Comparison of ENCODE assay signal across 8 mouse cellular contexts in genomic region chr16:17758902-17759301, GRCm38 (mm10). TPM values are rescaled to one million over a fixed set of nuclear protein-coding genes. Genes with fewer than 3 reads are reported as not detected.
A peak's percentile ranks its signal among the peaks of the same experiment; 100 is the strongest.
DNase-seq lines count a peak whose midpoint lies in the region; ATAC-seq and TF ChIP-seq lines count a peak whose summit lies in the region.

No protein-coding gene starts in this region.

- peaks cover 6% of the 10 kb centered on the region; the same call in 1 of the 2 replicates for H3K4me1 ChIP-seq in brown adipose tissue, adult 24 weeks (ENCODE audit: control insufficient read depth, insufficient read depth, insufficient read length, low read length)
- peaks cover 8% of the 10 kb centered on the region; the same call in 1 of the 2 replicates for H3K4me1 ChIP-seq in hindbrain, postnatal 0 days (ENCODE audit: insufficient read depth, low read length)
- peaks cover 16 to 22% of the 10 kb centered on the region in 2 experiments for H3K4me1 ChIP-seq in liver, embryonic 14.5 days (replicated peaks; ENCODE audit: control insufficient read depth in 2 of 2, insufficient read depth in 2 of 2, low read length in 1 of 2)

- peak overlapping the region; percentile 86 for H3K9ac ChIP-seq in hindbrain, postnatal 0 days (replicated peaks; ENCODE audit: low read length)
- no peak overlapping the region for H3K9ac ChIP-seq in liver, embryonic 14.5 days (replicated peaks)

- H3K27ac ChIP-seq in brown adipose tissue, adult 24 weeks (replicated peaks; ENCODE audit: low read depth, low read length), result peak overlapping the region; percentile 60
- peak overlapping the region; percentile 86 for H3K27ac ChIP-seq in hindbrain, postnatal 0 days
- no peak overlapping the region for H3K27ac ChIP-seq in liver, embryonic 14.5 days

- no peaks in the 10 kb centered on the region for H3K36me3 ChIP-seq in hindbrain, postnatal 0 days (ENCODE audit: insufficient read depth, low read length)
- H3K36me3 ChIP-seq in liver, embryonic 14.5 days (replicated peaks; ENCODE audit: control insufficient read depth, insufficient read depth, low read depth), result no peaks in the 10 kb centered on the region

- H3K4me2 ChIP-seq in hindbrain, postnatal 0 days (ENCODE audit: low read depth, low read length), result peak overlapping the region; percentile 80
- H3K4me2 ChIP-seq in liver, embryonic 14.5 days (ENCODE audit: low read depth), result peak overlapping the region; percentile 67

- no peaks in the 10 kb centered on the region for H3K27me3 ChIP-seq in hindbrain, postnatal 0 days (ENCODE audit: insufficient read depth, low read length)
- no peaks in the 10 kb centered on the region for H3K27me3 ChIP-seq in liver, embryonic 14.5 days (ENCODE audit: control insufficient read depth, insufficient read depth, low read length)

- TF ChIP-seq EP300 in liver, embryonic 14.5 days (IDR thresholded peaks at IDR 0.05; ENCODE audit: low read depth), result no peak

- ATAC-seq in CD4-positive, CD25-positive, alpha-beta regulatory T cell, adult 4 months, result peak; percentile 39
- peak; percentile 13; the same call in 1 of the 2 replicates for ATAC-seq in hindbrain, postnatal 0 days
- no peak for ATAC-seq in liver, embryonic 14.5 days (ENCODE audit: insufficient read depth)
- no peak; the same call in 1 of the 2 replicates for ATAC-seq in frontal cortex, adult (ENCODE audit: low TSS enrichment)

- no peak for TF ChIP-seq CTCF in hindbrain, postnatal 0 days (IDR thresholded peaks at IDR 0.05; ENCODE audit: low read depth)
- no peak for TF ChIP-seq CTCF in liver, embryonic 14.5 days (IDR thresholded peaks at IDR 0.05; ENCODE audit: low read depth)

- intact Hi-C loops in gastrocnemius, postnatal 36 days (cut with DNase I), result no loop called here

- no peak for DNase-seq in hindbrain, postnatal 0 days (ENCODE audit: low spot score)
- no peak for DNase-seq in liver, embryonic 14.5 days (ENCODE audit: low read depth in 3 of 3, low spot score in 3 of 3)
- no peak for DNase-seq in right cerebral cortex, postnatal 14 days
- no peak for DNase-seq in layer of hippocampus, adult 18-20 months (ENCODE audit: low spot score in 2 of 2)
- DNase-seq in gastrocnemius, postnatal 36 days, result no peak

- WGBS in hindbrain, postnatal 0 days, result 50% methylated on average over 9 of the region's 9 CpGs
- 27% methylated on average over 9 of the region's 9 CpGs for WGBS in liver, embryonic 14.5 days (ENCODE audit: insufficient replicate concordance)

- H3K9me3 ChIP-seq in hindbrain, postnatal 0 days (ENCODE audit: low read length), result no peaks in the 10 kb centered on the region
- no peaks in the 10 kb centered on the region for H3K9me3 ChIP-seq in liver, embryonic 14.5 days (ENCODE audit: control insufficient read depth, low read length)

- H3K4me3 ChIP-seq in brown adipose tissue, adult 24 weeks (ENCODE audit: insufficient read depth, low read depth, low read length), result peak overlapping the region; percentile 62
- H3K4me3 ChIP-seq in hindbrain, postnatal 0 days (ENCODE audit: low read length), result peak overlapping the region; percentile 64
- peak overlapping the region in 1 of 2 experiments; percentile 51; a peak in 3 of 4 replicates for H3K4me3 ChIP-seq in liver, embryonic 14.5 days (ENCODE audit: insufficient read depth in 1 of 2, low read depth in 2 of 2, low read length in 2 of 2)

RNA-seq across cellular contexts. Expression of gene Klhl22, which starts 0.5 kb away (rescaled TPM):
- 10 to 100 TPM; 15.6 to 30.9 TPM for polyA plus RNA-seq in CD4-positive, CD25-positive, alpha-beta regulatory T cell, adult 4 months (2017; shearing (Covaris generic))
- 10.2 and 19.0 TPM in 2 replicates for polyA plus RNA-seq in brown adipose tissue, adult 24 weeks (2012; ENCODE audit: insufficient read depth, insufficient read length, missing spikeins)
- 176 and 190 TPM in 2 replicates for total RNA-seq in hindbrain, postnatal 0 days (2014; rRNA removed)
- 69.6 and 80.5 TPM in 2 replicates for polyA plus RNA-seq in hindbrain, postnatal 0 days (2015; fragmentation: Nextera tagmentation; extraction: Ambion mirVana)
- polyA plus RNA-seq in liver, embryonic 14.5 days (2012; rRNA removed), result 13.1 and 14.0 TPM in 2 replicates
- 10.8 and 11.6 TPM in 2 replicates for polyA plus RNA-seq in liver, embryonic 14.5 days (2014; fragmentation: Nextera tagmentation; extraction: Ambion mirVana)
- total RNA-seq in layer of hippocampus, adult 18-20 months (2021), result 100 to 1,000 TPM in 1 of 2 experiments, 10 to 100 TPM in 1; 86.9 to 100 TPM
- 10 to 100 TPM; 16.8 to 20.9 TPM for total RNA-seq in gastrocnemius, postnatal 36 days (2021)

RNA-seq across cellular contexts. Expression of gene Med15, which starts 26.2 kb away (rescaled TPM):
- polyA plus RNA-seq in CD4-positive, CD25-positive, alpha-beta regulatory T cell, adult 4 months (2017; shearing (Covaris generic)), result 100 to 1,000 TPM in 1 of 2 experiments, 10 to 100 TPM in 1; 67.1 to 128 TPM
- polyA plus RNA-seq in brown adipose tissue, adult 24 weeks (2012; ENCODE audit: insufficient read depth, insufficient read length, missing spikeins), result 14.7 and 16.2 TPM in 2 replicates
- 47.5 and 66.1 TPM in 2 replicates for total RNA-seq in hindbrain, postnatal 0 days (2014; rRNA removed)
- polyA plus RNA-seq in hindbrain, postnatal 0 days (2015; fragmentation: Nextera tagmentation; extraction: Ambion mirVana), result 33.8 and 39.2 TPM in 2 replicates
- 18.0 and 20.6 TPM in 2 replicates for polyA plus RNA-seq in liver, embryonic 14.5 days (2012; rRNA removed)
- 11.4 and 14.8 TPM in 2 replicates for polyA plus RNA-seq in liver, embryonic 14.5 days (2014; fragmentation: Nextera tagmentation; extraction: Ambion mirVana)
- total RNA-seq in layer of hippocampus, adult 18-20 months (2021), result 10 to 100 TPM; 68.5 to 76.3 TPM
- 10 to 100 TPM; 16.5 to 20.0 TPM for total RNA-seq in gastrocnemius, postnatal 36 days (2021)

RNA-seq across cellular contexts. Expression of gene Scarf2, which starts 38.2 kb away (rescaled TPM):
- polyA plus RNA-seq in CD4-positive, CD25-positive, alpha-beta regulatory T cell, adult 4 months (2017; shearing (Covaris generic)), result not detected
- 0.92 and 1.8 TPM in 2 replicates for polyA plus RNA-seq in brown adipose tissue, adult 24 weeks (2012; ENCODE audit: insufficient read depth, insufficient read length, missing spikeins)
- 15.5 and 15.6 TPM in 2 replicates for total RNA-seq in hindbrain, postnatal 0 days (2014; rRNA removed)
- 2.0 and 2.3 TPM in 2 replicates for polyA plus RNA-seq in hindbrain, postnatal 0 days (2015; fragmentation: Nextera tagmentation; extraction: Ambion mirVana)
- polyA plus RNA-seq in liver, embryonic 14.5 days (2012; rRNA removed), result 3.4 and 4.3 TPM in 2 replicates
- polyA plus RNA-seq in liver, embryonic 14.5 days (2014; fragmentation: Nextera tagmentation; extraction: Ambion mirVana), result 0.51 and 1.0 TPM in 2 replicates
- 1 to 10 TPM; 1.5 to 2.5 TPM for total RNA-seq in layer of hippocampus, adult 18-20 months (2021)
- total RNA-seq in gastrocnemius, postnatal 36 days (2021), result 1 to 10 TPM; 3.6 to 4.5 TPM

Comparison
In these comparisons a context has a peak if more than half of its experiments do, and no peak if none do; other contexts are left out.
1. ATAC-seq: peak in CD4-positive, CD25-positive, alpha-beta regulatory T cell, adult 4 months (single experiment) and hindbrain, postnatal 0 days (single experiment); none in liver, embryonic 14.5 days (single experiment) and frontal cortex, adult (single experiment).